Mouse (Mus musculus) lung, embryonic 14.5 days (tissue): Measurements from ENCODE around the gene B230104I21Rik. TPM values are rescaled to one million over a fixed set of nuclear protein-coding genes. Genes with fewer than 3 reads are reported as not detected.

Experiments
- ATAC-seq: fragments of 200-750 bp; cut with Nextera tagmentation; 2 replicates; pipeline ENCODE4 v1.8.0; 2017; ENCODE audit warnings: mild to moderate bottlenecking, moderate TSS enrichment, moderate library complexity; ENCODE audit not compliant: insufficient read depth
- DNase-seq: peaks from one replicate; pipeline ENCODE4 v3.0.0-alpha.2; 2015
- H3K27ac ChIP-seq: fragments of 300-500 bp; sonication (generic); 2 replicates; pipeline ENCODE4 v1.5.1; 2014; ENCODE audit warnings: low read depth, mild to moderate bottlenecking, moderate library complexity
- H3K27me3 ChIP-seq: fragments of 300-500 bp; sonication (generic); 2 replicates; pipeline ENCODE4 v1.6.1; 2014; ENCODE audit warnings: low read length, control low read depth; ENCODE audit not compliant: insufficient read depth
- H3K36me3 ChIP-seq: fragments of 300-500 bp; sonication (generic); 2 replicates; pipeline ENCODE4 v1.6.1; 2014; ENCODE audit warnings: control low read depth; ENCODE audit not compliant: insufficient read depth
- H3K4me1 ChIP-seq: fragments of 300-500 bp; sonication (generic); 2 replicates; pipeline ENCODE4 v1.6.1; 2014; ENCODE audit warnings: antibody characterized with exemption, control low read depth; ENCODE audit not compliant: insufficient read depth
- H3K4me2 ChIP-seq: fragments of 300-500 bp; sonication (generic); 2 replicates; pipeline ENCODE4 v1.6.1; 2014; ENCODE audit warnings: mild to moderate bottlenecking
- H3K4me3 ChIP-seq: fragments of 300-500 bp; sonication (generic); 2 replicates; pipeline ENCODE4 v1.5.1; 2014; ENCODE audit warnings: low read depth, low read length
- H3K9ac ChIP-seq: fragments of 300-500 bp; sonication (generic); 2 replicates; pipeline ENCODE4 v1.6.1; 2014
- H3K9me3 ChIP-seq: fragments of 300-500 bp; sonication (generic); 2 replicates; pipeline ENCODE4 v1.6.1; 2016; ENCODE audit warnings: low read depth, low read length, control low read depth
- CTCF ChIP-seq: IDR thresholded peaks from 2 replicates; pipeline ENCODE4 v1.5.1; 2016; ENCODE audit warnings: antibody characterized with exemption, low read depth
- WGBS: fragments of 180-500 bp; shearing (Covaris S2); extraction: QIAGEN DNeasy Blood & Tissue Kit; methylation state at CpG from one replicate; pipeline ENCODE4 v1.1.7; 2014; 5-methylcytosine and 5-hydroxymethylcytosine counted together
- polyA plus RNA-seq: library from polyadenylated mRNA; unstranded; fragments of >200 nt; fragmentation: Nextera tagmentation; extraction: Ambion mirVana; gene quantifications from 2 replicates; pipeline ENCODE4 v1.2.1, GENCODE M21; 2014

B230104I21Rik gene
- polyA plus RNA-seq, 1 experiment from 2014 or later: not detected

GRCm38 (mm10) chr4:154360850-154361249 lies 24.9 kb downstream of the B230104I21Rik start:
- Histone ChIP-seq H3K9me3 (no peaks in the 10 kb centered on the region), H3K4me1 (peaks cover 9% of the 10 kb centered on the region), H3K9ac (no peak overlapping the region), H3K27me3 (no peaks in the 10 kb centered on the region), H3K4me3 (no peak overlapping the region), H3K36me3 (no peaks in the 10 kb centered on the region), H3K27ac (no peak overlapping the region), H3K4me2 (no peak overlapping the region)
- no peak for ATAC-seq
- TF ChIP-seq CTCF: no peak
- 88% methylated on average over 3 of the region's 3 CpGs for WGBS
- no peak for DNase-seq

DNA sequence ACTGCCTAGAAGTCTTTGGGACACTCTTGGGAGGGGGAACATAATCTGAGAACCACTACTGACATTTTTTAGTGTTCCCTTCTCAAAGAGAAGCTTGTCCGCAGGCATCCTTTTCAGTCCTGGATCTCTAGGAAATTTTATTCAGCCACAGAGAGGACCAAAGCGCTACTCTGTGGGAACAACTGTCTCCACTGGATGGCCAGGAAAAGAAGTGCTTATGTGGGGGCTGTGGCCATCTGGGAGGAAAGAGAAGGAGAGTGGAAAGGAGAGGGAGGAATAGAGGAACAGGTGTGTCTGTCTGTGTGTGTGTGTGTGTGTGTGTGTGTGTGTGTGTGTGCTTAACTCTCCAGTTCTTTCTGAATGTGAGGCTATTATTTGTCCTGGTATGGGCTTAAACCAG lies 28.8 kb downstream of the B230104I21Rik start:
- no peaks in the 10 kb centered on the region for H3K36me3 ChIP-seq
- 88% methylated on average over 2 of the region's 2 CpGs for WGBS
- H3K27me3 ChIP-seq: no peaks in the 10 kb centered on the region
- no peaks in the 10 kb centered on the region for H3K9me3 ChIP-seq
- no peak for ATAC-seq
- no peak overlapping the region; the same call in 1 of the 2 replicates for H3K9ac ChIP-seq
- H3K4me3 ChIP-seq: no peak overlapping the region
- H3K4me2 ChIP-seq: no peak overlapping the region
- H3K4me1 ChIP-seq: no peaks in the 10 kb centered on the region; the same call in 1 of the 2 replicates
- H3K27ac ChIP-seq: peak overlapping the region; percentile 21; the same call in 1 of the 2 replicates
- no peak for DNase-seq
- TF ChIP-seq CTCF: no peak

DNA sequence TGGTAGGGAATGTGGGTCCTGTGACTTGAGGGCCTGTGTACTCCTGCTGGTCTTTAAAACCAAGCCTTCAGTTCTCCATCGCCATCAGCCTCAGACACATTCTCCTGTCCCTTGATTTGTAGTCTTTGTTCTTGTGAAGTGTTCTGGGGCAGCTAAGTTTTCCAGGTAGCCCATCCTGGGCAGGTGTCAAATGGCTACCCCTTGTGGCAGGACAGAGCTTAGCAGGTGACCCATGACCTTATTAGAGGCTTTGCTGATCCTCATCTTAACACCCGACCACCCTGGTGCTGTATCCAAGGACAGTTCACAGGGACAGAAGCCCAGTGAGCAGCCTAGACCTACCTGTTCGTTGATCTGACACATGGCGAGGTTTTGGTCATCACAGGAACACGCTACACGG lies 30.9 kb downstream of the B230104I21Rik start:
- WGBS: 77% methylated on average over 6 of the region's 6 CpGs
- peaks cover 3% of the 10 kb centered on the region; the same call in 1 of the 2 replicates for H3K4me1 ChIP-seq
- H3K9ac ChIP-seq: no peak overlapping the region
- ATAC-seq (no peak), DNase-seq (no peak)
- no peaks in the 10 kb centered on the region for H3K27me3 ChIP-seq
- H3K27ac ChIP-seq: no peak overlapping the region; the same call in 1 of the 2 replicates
- no peaks in the 10 kb centered on the region for H3K36me3 ChIP-seq
- no peak overlapping the region for H3K4me2 ChIP-seq
- TF ChIP-seq CTCF: peak; percentile 36
- H3K9me3 ChIP-seq: no peaks in the 10 kb centered on the region
- H3K4me3 ChIP-seq: no peak overlapping the region

DNA sequence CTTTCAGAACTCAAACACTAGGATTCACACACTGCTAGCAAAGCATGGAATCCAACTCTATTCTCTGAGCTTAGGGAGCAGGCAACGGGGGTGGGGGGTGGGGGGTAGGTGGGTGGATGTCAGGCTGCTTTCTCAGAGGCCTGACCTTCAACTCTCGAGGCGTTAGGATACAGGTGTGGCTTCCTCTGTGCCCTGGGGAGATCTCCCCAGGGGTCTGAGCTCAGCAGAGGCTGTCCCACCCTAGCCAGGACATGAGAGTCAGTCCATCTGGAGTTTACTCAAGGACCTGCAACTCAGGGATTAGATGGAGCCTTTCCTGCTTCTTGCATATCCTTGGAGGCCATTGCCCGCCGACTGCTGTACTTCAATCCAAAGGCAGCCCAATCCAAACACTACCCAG lies 33.2 kb downstream of the B230104I21Rik start:
- no peak for TF ChIP-seq CTCF
- H3K4me1 ChIP-seq: peaks cover 3% of the 10 kb centered on the region; the same call in 1 of the 2 replicates
- no peaks in the 10 kb centered on the region for H3K9me3 ChIP-seq
- H3K27ac ChIP-seq: no peak overlapping the region
- DNase-seq: no peak
- no peak overlapping the region for H3K4me3 ChIP-seq
- no peaks in the 10 kb centered on the region for H3K36me3 ChIP-seq
- no peaks in the 10 kb centered on the region for H3K27me3 ChIP-seq
- no peak overlapping the region for H3K9ac ChIP-seq
- no peak for ATAC-seq
- H3K4me2 ChIP-seq: no peak overlapping the region
- 54% methylated on average over 5 of the region's 5 CpGs for WGBS

DNA sequence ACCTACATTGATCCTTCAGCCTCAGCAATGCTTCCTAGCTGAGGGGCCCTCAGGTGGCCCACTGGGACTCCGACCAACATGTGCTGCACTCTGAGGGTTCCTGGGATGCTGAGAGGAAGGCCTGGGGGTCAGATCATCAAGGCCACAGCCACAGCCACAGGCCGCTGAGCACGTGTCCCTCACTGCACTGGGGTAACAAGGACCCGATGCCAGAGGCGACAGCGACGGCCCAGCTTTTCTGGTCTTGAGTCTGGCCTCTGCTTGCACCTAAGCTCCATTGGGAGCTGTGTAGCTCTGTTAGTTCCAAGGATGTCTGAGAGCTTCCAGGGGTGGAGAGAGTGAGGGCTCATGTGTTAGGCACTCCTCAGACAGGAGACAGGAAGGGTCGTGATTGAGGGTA lies 34.9 kb downstream of the B230104I21Rik start:
- no peak overlapping the region for H3K4me3 ChIP-seq
- no peak for DNase-seq
- no peak for ATAC-seq
- H3K4me1 ChIP-seq: peaks cover 3% of the 10 kb centered on the region; the same call in 1 of the 2 replicates
- no peak overlapping the region for H3K27ac ChIP-seq
- no peak overlapping the region for H3K9ac ChIP-seq
- no peak overlapping the region for H3K4me2 ChIP-seq
- H3K27me3 ChIP-seq: no peaks in the 10 kb centered on the region
- whole genome bisulfite sequencing: 64% methylated on average over 8 of the region's 8 CpGs
- TF ChIP-seq CTCF: no peak
- H3K9me3 ChIP-seq: no peaks in the 10 kb centered on the region
- H3K36me3 ChIP-seq: no peaks in the 10 kb centered on the region

GRCm38 (mm10) chr4:154371542-154372247 lies 35.8 kb downstream of the B230104I21Rik start:
- DNase-seq: no peak

DNA sequence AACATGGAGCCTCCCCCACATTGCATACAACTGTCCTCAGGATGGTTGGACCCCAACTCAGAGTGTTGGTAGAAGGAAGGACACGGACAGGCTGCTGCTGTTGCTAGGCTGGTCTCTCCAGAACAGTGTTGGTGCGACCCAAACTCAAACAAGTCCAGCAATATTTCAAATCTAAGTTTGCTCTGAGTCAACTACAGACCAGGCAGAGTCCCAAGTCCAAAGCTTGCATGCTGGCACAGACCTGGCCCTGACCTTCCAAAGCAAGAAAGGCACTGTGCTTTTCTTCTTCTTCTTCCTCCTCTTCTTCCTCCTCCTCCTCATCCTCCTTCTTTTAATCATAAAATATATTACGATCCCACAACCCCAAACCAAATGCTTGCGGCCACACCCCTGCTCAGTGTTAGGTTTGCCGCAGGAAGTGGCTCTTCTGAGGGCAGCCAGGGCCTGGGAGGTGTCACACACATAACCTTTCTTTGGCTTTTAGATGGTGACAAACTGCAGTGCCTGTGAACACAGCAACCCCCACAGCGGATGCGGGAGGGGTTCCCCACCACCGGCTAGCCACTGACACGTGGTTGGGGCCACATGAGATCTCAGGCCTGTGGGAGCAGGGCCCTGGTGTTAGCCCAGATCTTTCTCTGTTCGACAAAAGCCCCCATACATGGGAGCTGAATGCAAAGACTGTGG lies 40.2 kb downstream of the B230104I21Rik start:
- H3K9me3 ChIP-seq: no peaks in the 10 kb centered on the region
- WGBS: 72% methylated on average over 10 of the region's 10 CpGs
- no peak for ATAC-seq

More at GRCm38 (mm10) chr4:154371542-154372247, 35.8 kb downstream of the B230104I21Rik start:
- H3K9me3 ChIP-seq: no peaks in the 10 kb centered on the region
- no peak overlapping the region; the same call in 1 of the 2 replicates for H3K27ac ChIP-seq
- WGBS: 46% methylated on average over 13 of the region's 13 CpGs
- ATAC-seq: no peak
- H3K4me1 ChIP-seq: peaks cover 3% of the 10 kb centered on the region; the same call in 1 of the 2 replicates
- no peak for TF ChIP-seq CTCF
- no peaks in the 10 kb centered on the region for H3K27me3 ChIP-seq
- no peak overlapping the region for H3K4me3 ChIP-seq
- H3K36me3 ChIP-seq: no peaks in the 10 kb centered on the region
- no peak overlapping the region for H3K9ac ChIP-seq
- no peak overlapping the region for H3K4me2 ChIP-seq

More for the DNA sequence above, 40.2 kb downstream of the B230104I21Rik start:
- Histone ChIP-seq H3K27me3 (no peaks in the 10 kb centered on the region), H3K9ac (no peak overlapping the region), H3K4me2 (no peak overlapping the region), H3K4me3 (no peak overlapping the region), H3K36me3 (no peaks in the 10 kb centered on the region), H3K27ac (no peak overlapping the region), H3K4me1 (0 out of 2 replicates have a peak, but pooled peaks cover 3% of the 10 kb centered on the region)
- no peak for DNase-seq
- TF ChIP-seq CTCF: no peak
